Mouse (Mus musculus) midbrain, embryonic 15.5 days (tissue): Measurements from ENCODE around the gene Rhbg. TPM values are rescaled to one million over a fixed set of nuclear protein-coding genes. Genes with fewer than 3 reads are reported as not detected.

Experiments
- ATAC-seq: fragments of 200-750 bp; cut with Nextera tagmentation; replicated peaks from 2 replicates; pipeline ENCODE4 v1.8.0; 2017; ENCODE audit warnings: moderate TSS enrichment
- H3K27ac ChIP-seq: fragments of 300-500 bp; sonication (generic); 2 replicates; pipeline ENCODE4 v1.5.1; 2015; ENCODE audit warnings: mild to moderate bottlenecking, inconsistent platforms
- H3K27me3 ChIP-seq: fragments of 300-500 bp; sonication (generic); replicated peaks from 2 replicates; pipeline ENCODE4 v1.6.1; 2015; ENCODE audit warnings: inconsistent platforms
- H3K36me3 ChIP-seq: fragments of 300-500 bp; sonication (generic); replicated peaks from 2 replicates; pipeline ENCODE4 v1.6.1; 2015; ENCODE audit warnings: inconsistent platforms
- H3K4me1 ChIP-seq: fragments of 300-500 bp; sonication (generic); 2 replicates; pipeline ENCODE4 v1.6.1; 2015; ENCODE audit warnings: inconsistent platforms
- H3K4me2 ChIP-seq: fragments of 300-500 bp; sonication (generic); 2 replicates; pipeline ENCODE4 v1.6.1; 2015; ENCODE audit warnings: inconsistent platforms, mild to moderate bottlenecking, moderate library complexity
- H3K4me3 ChIP-seq: fragments of 300-500 bp; sonication (generic); 2 replicates; pipeline ENCODE4 v1.5.1; 2015; ENCODE audit warnings: mild to moderate bottlenecking, inconsistent platforms
- H3K9ac ChIP-seq: fragments of 300-500 bp; sonication (generic); 2 replicates; pipeline ENCODE4 v1.6.1; 2015; ENCODE audit warnings: mild to moderate bottlenecking, inconsistent platforms
- H3K9me3 ChIP-seq: fragments of 300-500 bp; sonication (generic); 2 replicates; pipeline ENCODE4 v1.6.1; 2016; ENCODE audit warnings: inconsistent platforms
- WGBS: fragments of 180-500 bp; shearing (Covaris S2); methylation state at CpG from one replicate; pipeline ENCODE4 v1.1.7; 2015; ENCODE audit warnings: mixed read lengths; 5-methylcytosine and 5-hydroxymethylcytosine counted together
- polyA plus RNA-seq: library from polyadenylated mRNA; unstranded; fragments of >200 nt; fragmentation: Nextera tagmentation; extraction: Ambion mirVana; gene quantifications from 2 replicates; pipeline ENCODE4 v1.2.1, GENCODE M21; 2015

Rhbg gene
- polyA plus RNA-seq, 1 experiment from 2014 or later: 0.14 TPM

DNA sequence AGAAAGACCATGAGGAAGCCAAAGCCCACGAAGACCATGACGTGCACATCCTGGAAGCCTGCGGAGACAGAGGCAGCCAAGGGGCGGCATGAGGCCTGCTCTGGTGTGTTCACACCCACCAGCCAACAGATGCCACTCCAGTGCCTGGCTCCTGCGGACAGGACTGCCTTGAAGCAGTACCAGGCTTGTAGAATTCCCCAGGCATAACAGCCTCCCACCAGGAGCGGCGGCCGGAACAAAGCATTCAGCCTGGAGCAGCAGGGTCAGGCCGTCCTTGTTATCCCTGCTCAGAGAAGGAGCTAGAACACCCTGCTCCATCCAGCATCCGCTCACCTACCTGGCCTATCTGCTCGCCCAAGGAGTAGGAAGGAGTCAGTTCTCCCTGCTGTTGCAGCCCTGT is 6.1 kb downstream of the Rhbg start:
- Histone ChIP-seq H3K4me1 (no peaks in the 10 kb centered on the region), H3K9ac (no peak overlapping the region), H3K4me3 (no peak overlapping the region), H3K4me2 (no peak overlapping the region), H3K27ac (no peak overlapping the region), H3K27me3 (peaks cover 33% of the 10 kb centered on the region), H3K9me3 (no peaks in the 10 kb centered on the region), H3K36me3 (no peaks in the 10 kb centered on the region)
- 58% methylated on average over 11 of the region's 11 CpGs for WGBS
- ATAC-seq: no peak

DNA sequence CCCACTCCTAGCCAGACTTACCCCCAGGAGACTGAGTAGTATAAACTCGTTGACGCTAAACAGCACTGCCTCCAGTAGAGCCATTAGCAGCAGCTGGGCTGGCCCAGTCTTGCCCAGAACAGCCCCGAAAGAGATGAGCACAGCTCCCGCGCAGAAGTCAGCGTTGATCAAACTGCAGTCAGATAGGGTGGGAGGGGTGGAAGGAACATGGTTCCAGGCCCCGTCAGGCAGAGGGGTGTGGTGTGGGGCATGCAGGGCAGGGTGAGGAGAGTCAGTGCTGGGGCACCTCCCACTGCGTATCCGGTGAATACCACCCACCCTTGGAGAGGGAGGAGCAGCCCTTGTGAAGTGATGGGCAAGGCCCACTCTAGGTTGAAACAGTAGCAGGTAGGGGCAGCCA is 6.8 kb downstream of the Rhbg start:
- peaks cover 7% of the 10 kb centered on the region for H3K4me1 ChIP-seq
- peaks cover 34% of the 10 kb centered on the region for H3K27me3 ChIP-seq
- H3K36me3 ChIP-seq: no peaks in the 10 kb centered on the region
- 73% methylated on average over 9 of the region's 9 CpGs for WGBS
- no peak overlapping the region for H3K27ac ChIP-seq
- no peak overlapping the region for H3K4me3 ChIP-seq
- ATAC-seq: no peak
- no peaks in the 10 kb centered on the region for H3K9me3 ChIP-seq
- no peak overlapping the region for H3K9ac ChIP-seq
- H3K4me2 ChIP-seq: no peak overlapping the region

DNA sequence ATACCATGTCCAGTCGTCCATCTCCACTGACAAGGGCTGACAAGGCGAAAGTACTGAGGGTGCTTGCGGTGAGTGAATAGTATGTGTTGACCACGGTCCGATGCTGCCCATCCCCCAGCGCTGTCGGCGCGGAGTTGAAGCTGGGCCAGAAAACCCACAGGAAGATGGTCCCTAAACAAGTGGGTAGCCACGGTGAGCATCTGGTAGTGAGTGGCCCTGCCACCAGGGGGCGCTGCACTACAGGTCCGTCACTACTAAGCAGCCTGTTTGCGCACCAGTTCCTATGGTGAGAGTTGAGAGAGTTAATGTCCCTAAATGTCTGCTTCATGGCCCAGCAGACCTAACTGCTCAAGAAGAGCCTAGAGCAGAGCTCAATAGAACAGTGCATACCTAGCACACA is 8.7 kb downstream of the Rhbg start:
- H3K36me3 ChIP-seq: no peaks in the 10 kb centered on the region
- no peak overlapping the region for H3K9ac ChIP-seq
- H3K4me3 ChIP-seq: no peak overlapping the region
- ATAC-seq: no peak
- no peak overlapping the region for H3K4me2 ChIP-seq
- peaks cover 38% of the 10 kb centered on the region; the same call in 1 of the 2 replicates for H3K27me3 ChIP-seq
- 23% methylated on average over 13 of the region's 13 CpGs for WGBS
- H3K9me3 ChIP-seq: no peaks in the 10 kb centered on the region
- no peak overlapping the region for H3K27ac ChIP-seq
- peaks cover 22% of the 10 kb centered on the region for H3K4me1 ChIP-seq

DNA sequence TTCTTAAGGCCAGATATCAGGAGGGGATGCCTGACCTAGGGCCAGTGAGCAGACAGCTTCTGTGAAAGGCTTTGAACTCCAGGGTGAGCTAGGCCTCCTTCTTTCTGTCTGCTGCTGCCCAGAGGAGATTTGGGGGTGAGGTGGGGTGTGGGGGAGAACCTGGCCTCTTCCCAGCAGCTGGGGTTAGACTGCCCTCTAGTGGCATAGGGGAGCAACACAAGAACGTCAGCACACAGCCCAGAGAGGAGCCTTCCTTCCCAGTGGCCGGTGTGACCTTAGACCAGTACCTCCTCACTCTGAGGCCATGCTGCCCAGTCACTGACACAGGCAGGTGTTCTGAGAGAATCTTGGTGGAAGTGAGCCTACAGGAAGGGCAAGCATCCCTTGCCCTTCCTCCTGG is 10.4 kb downstream of the Rhbg start:
- H3K9ac ChIP-seq: no peak overlapping the region
- no peaks in the 10 kb centered on the region for H3K36me3 ChIP-seq
- WGBS: 8% methylated on average over 2 of the region's 2 CpGs
- peaks cover 45% of the 10 kb centered on the region for H3K27me3 ChIP-seq
- no peak for ATAC-seq
- H3K4me3 ChIP-seq: no peak overlapping the region
- no peaks in the 10 kb centered on the region for H3K9me3 ChIP-seq
- H3K4me1 ChIP-seq: peaks cover 26% of the 10 kb centered on the region
- H3K27ac ChIP-seq: no peak overlapping the region
- no peak overlapping the region for H3K4me2 ChIP-seq

DNA sequence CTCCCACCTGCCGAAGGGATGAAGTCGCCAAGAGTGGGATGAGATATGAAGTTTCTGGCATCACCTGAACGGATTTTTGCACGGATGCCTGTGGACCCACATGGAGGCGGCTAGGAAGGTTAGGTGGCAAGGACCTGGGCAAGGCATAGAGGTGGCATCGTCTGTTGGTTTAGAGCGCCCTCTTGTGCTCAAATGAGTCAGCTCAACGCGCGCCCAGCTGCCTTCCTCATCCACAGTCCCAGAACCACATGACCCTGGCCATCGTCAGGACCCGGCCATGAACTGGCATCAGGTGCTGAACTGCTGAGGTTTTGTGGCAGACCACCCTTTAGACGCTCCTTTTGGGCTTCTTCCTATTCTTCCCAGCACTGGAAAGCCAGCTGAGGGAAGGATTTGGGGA is 12.0 kb downstream of the Rhbg start:
- peak overlapping the region; percentile 55; the same call in 1 of the 2 replicates for H3K27ac ChIP-seq
- peaks cover 33% of the 10 kb centered on the region for H3K4me1 ChIP-seq
- peaks cover 52% of the 10 kb centered on the region for H3K27me3 ChIP-seq
- ATAC-seq: peak; percentile 55; the same call in 1 of the 2 replicates
- H3K36me3 ChIP-seq: no peaks in the 10 kb centered on the region
- no peaks in the 10 kb centered on the region for H3K9me3 ChIP-seq
- H3K4me3 ChIP-seq: no peak overlapping the region
- 2% methylated on average over 13 of the region's 13 CpGs for WGBS
- 0 out of 2 replicates have a peak overlapping the region, but pooled peaks have one; percentile 6 for H3K4me2 ChIP-seq
- H3K9ac ChIP-seq: peak overlapping the region; percentile 23; the same call in 1 of the 2 replicates

DNA sequence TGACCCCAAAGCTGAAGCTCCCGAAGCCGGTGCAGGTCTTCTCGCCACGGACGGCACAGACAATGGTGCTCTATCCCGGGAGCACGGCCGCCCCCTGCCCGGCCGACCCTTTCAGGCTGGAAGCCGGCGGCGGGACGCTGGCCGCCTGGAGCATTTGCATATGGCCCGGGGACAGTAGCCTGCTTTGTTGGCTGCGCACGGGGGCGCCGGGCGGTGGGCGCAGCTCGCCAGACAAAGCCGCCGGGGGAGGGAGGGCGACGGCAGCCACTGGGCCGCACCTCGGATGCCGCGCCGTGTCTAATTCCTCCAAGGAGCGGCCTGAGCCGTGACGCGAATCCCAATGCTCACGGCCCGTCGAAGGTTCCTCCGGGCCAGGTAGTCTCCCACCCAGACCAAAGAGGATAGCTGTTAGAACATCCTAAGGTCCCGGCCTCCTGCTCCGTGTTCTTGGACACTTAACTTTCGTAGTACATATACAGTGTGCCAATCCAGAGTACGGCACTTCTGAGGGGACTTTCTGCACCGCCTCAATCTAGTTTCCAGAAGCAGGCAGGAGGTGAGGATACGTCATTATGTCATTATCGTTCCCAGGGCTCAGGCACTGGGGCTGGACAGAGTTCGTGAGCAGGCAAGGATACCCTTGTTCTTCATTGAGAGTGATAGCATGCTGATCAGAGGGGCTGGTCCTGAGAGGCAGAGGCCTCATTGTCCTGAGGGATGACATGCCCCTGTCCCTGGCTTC is 13.3 kb downstream of the Rhbg start:
- Histone ChIP-seq H3K4me1 (peaks cover 44% of the 10 kb centered on the region), H3K4me2 (peak overlapping the region; percentile 35), H3K9me3 (no peaks in the 10 kb centered on the region), H3K4me3 (peak overlapping the region; percentile 21), H3K9ac (no peak overlapping the region), H3K36me3 (no peaks in the 10 kb centered on the region), H3K27ac (peak overlapping the region; percentile 67), H3K27me3 (peaks cover 52% of the 10 kb centered on the region)
- peak; percentile 21 for ATAC-seq
- 1% methylated on average over 47 of the region's 48 CpGs for WGBS

DNA sequence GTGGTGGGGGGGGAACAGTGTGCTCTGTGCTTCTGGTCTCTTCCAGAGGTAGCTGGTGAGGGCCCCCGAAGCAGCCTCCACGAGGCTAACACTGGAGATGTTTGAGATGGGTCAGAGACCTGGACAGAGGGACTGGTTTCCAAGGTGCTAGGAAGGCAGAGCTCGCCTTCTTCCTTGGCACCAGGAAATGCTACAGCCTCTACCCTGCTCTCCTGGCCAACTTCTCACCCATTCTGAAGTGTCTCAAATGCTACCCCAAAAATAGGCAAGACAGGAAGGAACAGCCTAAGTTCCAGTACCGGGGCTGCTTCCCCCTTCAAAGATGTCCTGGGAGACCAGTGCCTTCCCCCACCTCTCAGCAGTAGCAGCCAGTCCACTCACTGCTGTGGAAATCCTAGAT is 15.1 kb downstream of the Rhbg start:
- Histone ChIP-seq H3K36me3 (no peaks in the 10 kb centered on the region), H3K9ac (no peak overlapping the region), H3K4me2 (no peak overlapping the region), H3K27ac (peak overlapping the region; percentile 67), H3K27me3 (peaks cover 35% of the 10 kb centered on the region), H3K9me3 (no peaks in the 10 kb centered on the region), H3K4me1 (peaks cover 44% of the 10 kb centered on the region), H3K4me3 (no peak overlapping the region)
- WGBS: 48% methylated on average over 4 of the region's 4 CpGs
- no peak for ATAC-seq

DNA sequence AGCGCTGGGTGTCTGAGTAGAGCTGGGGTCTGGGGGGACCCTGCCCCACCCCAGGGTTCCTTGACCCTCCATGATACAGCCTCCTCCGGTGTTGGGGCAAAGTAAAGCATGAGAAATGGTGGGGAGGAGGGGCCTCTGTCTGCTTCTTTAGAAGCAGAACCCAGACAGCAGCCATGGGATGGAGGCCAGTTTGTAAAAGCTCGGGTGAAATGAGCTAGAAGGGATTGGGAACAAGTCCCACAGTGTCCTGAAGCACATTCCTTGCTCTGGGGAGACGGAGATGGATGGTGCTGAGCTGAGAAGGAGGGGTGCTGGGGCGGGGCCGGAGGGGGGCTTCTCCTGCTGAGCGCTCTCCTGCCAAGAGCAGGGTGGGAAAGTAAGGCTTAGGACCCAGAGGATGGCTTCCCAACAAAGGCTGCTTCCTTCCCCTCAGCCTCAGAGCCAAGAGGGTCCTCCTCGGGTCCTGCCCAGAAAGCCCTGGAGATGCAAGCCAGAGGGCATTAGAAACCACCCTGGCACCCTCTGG is 15.6 kb downstream of the Rhbg start:
- Histone ChIP-seq H3K9ac (no peak overlapping the region), H3K36me3 (no peaks in the 10 kb centered on the region), H3K9me3 (no peaks in the 10 kb centered on the region), H3K4me1 (peaks cover 44% of the 10 kb centered on the region), H3K27me3 (peaks cover 31% of the 10 kb centered on the region), H3K4me3 (no peak overlapping the region), H3K4me2 (no peak overlapping the region), H3K27ac (peak overlapping the region; percentile 71)
- peak; percentile 43 for ATAC-seq
- WGBS: 26% methylated on average over 8 of the region's 8 CpGs

DNA sequence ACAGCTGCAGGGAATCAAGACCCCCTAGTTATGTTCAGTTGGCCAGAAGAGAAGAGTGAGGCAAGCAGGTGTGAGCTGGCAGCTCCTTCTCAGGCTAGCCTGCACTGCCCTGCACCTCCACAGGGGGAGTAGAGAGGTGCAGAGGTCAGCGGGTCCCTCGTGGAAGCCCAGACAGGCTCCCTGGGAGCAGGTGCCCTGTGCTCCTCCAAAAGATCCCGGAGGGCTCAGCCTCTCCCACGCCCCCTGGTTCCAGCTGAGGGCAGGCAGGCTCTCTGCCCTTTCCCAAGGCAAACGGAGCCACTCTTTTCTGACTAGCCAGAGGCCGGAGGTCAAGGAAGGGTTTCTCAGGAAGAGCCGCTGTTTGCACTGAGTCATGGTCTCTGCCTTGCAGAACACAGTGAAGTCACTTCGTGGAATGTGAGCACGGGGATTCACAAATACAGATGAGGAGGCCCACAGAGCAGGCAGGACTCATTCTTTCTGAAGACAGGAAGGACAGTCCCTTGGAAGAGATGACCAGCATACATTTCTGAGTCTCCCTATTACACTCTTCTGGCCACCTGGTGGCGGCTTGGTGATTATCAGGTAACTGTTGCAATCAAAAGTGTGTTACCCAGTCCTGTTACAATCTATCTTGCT is 16.8 kb downstream of the Rhbg start:
- Histone ChIP-seq H3K4me3 (no peak overlapping the region), H3K9me3 (no peaks in the 10 kb centered on the region), H3K27ac (peak overlapping the region; percentile 71), H3K36me3 (no peaks in the 10 kb centered on the region), H3K27me3 (peaks cover 19% of the 10 kb centered on the region; the same call in 1 of the 2 replicates), H3K9ac (no peak overlapping the region), H3K4me1 (peaks cover 50% of the 10 kb centered on the region), H3K4me2 (no peak overlapping the region)
- ATAC-seq: no peak
- WGBS: 7% methylated on average over 10 of the region's 10 CpGs

DNA sequence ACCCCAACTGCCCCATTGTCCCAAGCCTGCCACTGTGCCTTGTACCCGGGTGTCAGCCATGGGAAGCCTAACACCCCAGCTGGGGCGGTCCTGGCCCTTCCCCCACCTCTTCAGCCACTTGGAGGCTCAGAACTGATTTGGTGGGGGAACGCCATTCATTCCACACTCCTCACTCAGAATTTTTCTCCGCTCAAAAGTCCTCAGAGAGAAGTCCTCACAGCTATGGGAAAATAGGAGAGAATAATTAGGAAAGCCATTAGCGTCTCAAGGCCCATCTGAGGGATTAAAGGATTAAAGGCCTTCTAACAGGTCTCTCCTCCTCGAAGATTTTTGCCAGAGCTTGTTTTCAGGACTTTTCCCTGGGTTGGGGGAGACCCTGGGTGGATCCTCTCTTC is 17.4 kb downstream of the Rhbg start:
- no peaks in the 10 kb centered on the region for H3K36me3 ChIP-seq
- no peak for ATAC-seq

DNA sequence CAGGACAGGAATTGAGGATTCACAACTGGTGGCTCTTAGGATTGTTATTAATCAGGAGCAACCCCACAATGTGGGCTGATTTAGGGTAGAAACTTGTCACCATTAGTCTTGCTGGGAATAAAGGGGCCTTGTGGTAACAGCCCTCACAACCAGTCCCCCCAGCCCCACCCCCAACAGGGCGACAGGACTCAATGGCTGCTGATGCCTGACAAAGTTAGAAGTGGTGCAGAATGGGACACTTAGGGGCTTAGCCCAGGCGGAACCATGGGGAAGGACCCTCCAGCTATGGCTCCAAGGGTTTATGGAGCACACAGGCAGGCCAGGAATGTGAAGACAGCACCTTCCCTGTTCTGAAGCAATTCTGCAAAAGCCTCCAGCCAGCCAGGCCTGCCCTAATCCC is 18.9 kb downstream of the Rhbg start:
- peaks cover 50% of the 10 kb centered on the region for H3K4me1 ChIP-seq
- H3K27ac ChIP-seq: no peak overlapping the region; the same call in 1 of the 2 replicates
- no peak overlapping the region for H3K9ac ChIP-seq

More for the DNA sequence above, 17.4 kb downstream of the Rhbg start:
- H3K4me2 ChIP-seq: no peak overlapping the region
- H3K9me3 ChIP-seq: no peaks in the 10 kb centered on the region
- H3K4me1 ChIP-seq: peaks cover 47% of the 10 kb centered on the region
- H3K9ac ChIP-seq: no peak overlapping the region
- H3K27me3 ChIP-seq: peaks cover 16% of the 10 kb centered on the region; the same call in 1 of the 2 replicates
- no peak overlapping the region for H3K4me3 ChIP-seq
- H3K27ac ChIP-seq: peak overlapping the region; percentile 71
- WGBS: 10% methylated on average over 6 of the region's 6 CpGs

DNA sequence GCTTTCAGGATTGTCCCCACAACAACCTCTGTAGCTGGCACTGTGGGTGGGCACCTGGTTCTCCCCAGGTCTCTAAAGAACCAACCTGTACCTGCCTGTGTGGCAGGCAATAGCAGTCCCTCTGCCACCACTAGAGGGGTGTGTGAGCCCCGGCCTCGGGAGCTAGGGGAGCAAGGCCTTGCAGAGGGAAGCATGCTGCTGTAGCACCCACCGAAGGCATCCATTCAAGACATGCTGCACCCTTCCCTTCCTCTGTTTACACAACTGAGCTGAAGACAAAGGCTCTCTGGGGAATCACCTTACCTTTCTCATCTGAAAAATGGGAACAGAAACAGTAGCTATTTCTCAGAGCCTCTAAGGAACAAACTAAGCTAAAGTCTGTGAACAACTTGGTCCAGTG is 19.3 kb downstream of the Rhbg start:
- ATAC-seq: no peak
- no peak overlapping the region for H3K4me2 ChIP-seq
- peaks cover 51% of the 10 kb centered on the region for H3K4me1 ChIP-seq
- H3K4me3 ChIP-seq: no peak overlapping the region
- no peaks in the 10 kb centered on the region for H3K36me3 ChIP-seq
- no peak overlapping the region for H3K9ac ChIP-seq
- H3K27me3 ChIP-seq: peaks cover 10% of the 10 kb centered on the region; the same call in 1 of the 2 replicates
- H3K9me3 ChIP-seq: no peaks in the 10 kb centered on the region
- H3K27ac ChIP-seq: no peak overlapping the region
- 6% methylated on average over 3 of the region's 3 CpGs for WGBS

More for the DNA sequence above, 18.9 kb downstream of the Rhbg start:
- ATAC-seq: no peak
- Histone ChIP-seq H3K36me3 (no peaks in the 10 kb centered on the region), H3K9me3 (no peaks in the 10 kb centered on the region), H3K4me3 (no peak overlapping the region), H3K4me2 (no peak overlapping the region), H3K27me3 (peaks cover 14% of the 10 kb centered on the region; the same call in 1 of the 2 replicates)
- WGBS: 21% methylated on average over 2 of the region's 2 CpGs
